ENCODE assay signal across 10 mouse cellular contexts in genomic region chr4:124682270-124682669, GRCm38 (mm10). TPM values are rescaled to one million over a fixed set of nuclear protein-coding genes. Genes with fewer than 3 reads are reported as not detected.
A peak's percentile ranks its signal among the peaks of the same experiment; 100 is the strongest.
DNase-seq lines count a peak whose midpoint lies in the region; ATAC-seq and TF ChIP-seq lines count a peak whose summit lies in the region.
"Had no signal": no experiment of that assay in that cellular context is flagged by ENCODE, and none has a peak within 500 bp of the region (broad histone marks: within the 10 kb centered on the region; RNA-seq: fewer than 3 reads in every experiment).

No protein-coding gene starts in this region.

- WGBS in midbrain, postnatal 0 days: 54% methylated on average over 7 of the region's 7 CpGs
- 53% methylated on average over 7 of the region's 7 CpGs for WGBS in midbrain, embryonic 15.5 days

- peaks cover 44% of the 10 kb centered on the region for H3K36me3 ChIP-seq in midbrain, postnatal 0 days (ENCODE audit: insufficient read depth, low read length)
- H3K36me3 ChIP-seq in midbrain, embryonic 15.5 days (replicated peaks): peaks cover 44% of the 10 kb centered on the region; the same call in 1 of the 2 replicates

- H3K9me3 ChIP-seq in midbrain, postnatal 0 days (ENCODE audit: low read length): no peaks in the 10 kb centered on the region
- H3K9me3 ChIP-seq in midbrain, embryonic 15.5 days: no peaks in the 10 kb centered on the region
- H3K9me3 ChIP-seq: liver, embryonic 13.5 days had no signal

- no peak for ATAC-seq in midbrain, postnatal 0 days (ENCODE audit: low FRiP score)
- no peak for ATAC-seq in midbrain, embryonic 15.5 days (replicated peaks)

- no peak overlapping the region for H3K4me2 ChIP-seq in midbrain, postnatal 0 days (ENCODE audit: low read depth, low read length, poor library complexity, severe bottlenecking)
- no peak overlapping the region for H3K4me2 ChIP-seq in midbrain, embryonic 15.5 days
- H3K4me2 ChIP-seq: liver, embryonic 13.5 days had no signal

- intact Hi-C loops in gastrocnemius, adult 2 months (cut with DNase I): loop anchor here (2.0 kb wide), 1 partner anchor 29 kb away; no protein-coding TSS in a partner anchor

- H3K4me1 ChIP-seq in midbrain, postnatal 0 days (ENCODE audit: insufficient read depth, low read length): no peaks in the 10 kb centered on the region
- H3K4me1 ChIP-seq in midbrain, embryonic 15.5 days: no peaks in the 10 kb centered on the region
- peaks cover 18% of the 10 kb centered on the region for H3K4me1 ChIP-seq in bone marrow macrophage, adult 2 months (ENCODE audit: control insufficient read depth, insufficient read depth, low read length)
- H3K4me1 ChIP-seq: liver, embryonic 13.5 days had no signal

- H3K27ac ChIP-seq in gastrocnemius, adult 2 months: 0 out of 2 replicates have a peak overlapping the region, but pooled peaks have one; percentile 8
- H3K27ac ChIP-seq in midbrain, postnatal 0 days (ENCODE audit: low read depth, low read length): no peak overlapping the region
- H3K27ac ChIP-seq in midbrain, embryonic 15.5 days: no peak overlapping the region
- H3K27ac ChIP-seq in bone marrow macrophage, adult 2 months (ENCODE audit: insufficient read depth, low read depth, low read length): no peak overlapping the region
- H3K27ac ChIP-seq: liver, embryonic 13.5 days had no signal

- H3K4me3 ChIP-seq in gastrocnemius, adult 2 months: no peak overlapping the region
- H3K4me3 ChIP-seq in midbrain, postnatal 0 days (ENCODE audit: low read depth, low read length): no peak overlapping the region
- no peak overlapping the region for H3K4me3 ChIP-seq in midbrain, embryonic 15.5 days
- H3K4me3 ChIP-seq in bone marrow macrophage, adult 2 months (ENCODE audit: insufficient read depth, low read length): no peak overlapping the region
- H3K4me3 ChIP-seq: liver, embryonic 13.5 days had no signal

- no peak for DNase-seq in gastrocnemius, adult 2 months
- DNase-seq in gastrocnemius, adult 18-20 months (ENCODE audit: low spot score): no peak
- DNase-seq in midbrain, postnatal 0 days (ENCODE audit: low spot score): peak; percentile 54
- peak; percentile 50 for DNase-seq in retina, postnatal 1 day
- DNase-seq in left cerebral cortex, adult 9 months (ENCODE audit: low spot score in 2 of 2): no peak
- no peak for DNase-seq in spleen, postnatal 10 days (ENCODE audit: low spot score in 2 of 2)
- DNase-seq: liver, embryonic 13.5 days had no signal

- H3K9ac ChIP-seq in midbrain, postnatal 0 days (replicated peaks; ENCODE audit: low read length, poor library complexity, severe bottlenecking): no peak overlapping the region
- no peak overlapping the region for H3K9ac ChIP-seq in midbrain, embryonic 15.5 days
- H3K9ac ChIP-seq: liver, embryonic 13.5 days had no signal

- peak; percentile 69 for TF ChIP-seq CTCF in gastrocnemius, adult 2 months (IDR thresholded peaks at IDR 0.05)
- TF ChIP-seq CTCF in midbrain, postnatal 0 days (IDR thresholded peaks at IDR 0.05): peak; percentile 73
- 0 out of 2 replicates have a peak, but pooled peaks have one; percentile 18 for TF ChIP-seq CTCF in bone marrow macrophage, adult 2 months (IDR thresholded peaks at IDR 0.05; ENCODE audit: low read depth, low read length)

- no peaks in the 10 kb centered on the region for H3K27me3 ChIP-seq in midbrain, postnatal 0 days (ENCODE audit: insufficient read depth, low read length)
- no peaks in the 10 kb centered on the region for H3K27me3 ChIP-seq in midbrain, embryonic 15.5 days (replicated peaks)
- H3K27me3 ChIP-seq: liver, embryonic 13.5 days had no signal

- TF ChIP-seq POLR2A in bone marrow macrophage, adult 2 months (IDR thresholded peaks at IDR 0.05; ENCODE audit: borderline replicate concordance, low read depth, low read length): no peak

RNA-seq across cellular contexts. Expression of gene Utp11, which starts 11.1 kb away (rescaled TPM):
- total RNA-seq in gastrocnemius, adult 2 months (2021): 10 to 100 TPM; 17.5 to 21.5 TPM
- total RNA-seq in gastrocnemius, adult 18-20 months (2021): 10 to 100 TPM; 18.4 to 22.7 TPM
- 10.3 and 10.9 TPM in 2 replicates for total RNA-seq in midbrain, postnatal 0 days (2014; rRNA removed)
- polyA plus RNA-seq in midbrain, postnatal 0 days (2015; fragmentation: Nextera tagmentation; extraction: Ambion mirVana): 30.7 and 31.7 TPM in 2 replicates
- 36.8 and 41.8 TPM in 2 replicates for polyA plus RNA-seq in midbrain, embryonic 15.5 days (2015; fragmentation: Nextera tagmentation; extraction: Ambion mirVana)
- polyA plus RNA-seq in bone marrow macrophage, adult 2 months (2012; ENCODE audit: insufficient read depth, insufficient read length, missing spikeins): 45.8 and 49.4 TPM in 2 replicates

RNA-seq across cellular contexts. Expression of gene Fhl3, which starts 18.2 kb away (rescaled TPM):
- 100 to 1,000 TPM; 151 to 515 TPM for total RNA-seq in gastrocnemius, adult 2 months (2021)
- 100 to 1,000 TPM; 271 to 315 TPM for total RNA-seq in gastrocnemius, adult 18-20 months (2021)
- 5.0 and 6.9 TPM in 2 replicates for total RNA-seq in midbrain, postnatal 0 days (2014; rRNA removed)
- polyA plus RNA-seq in midbrain, postnatal 0 days (2015; fragmentation: Nextera tagmentation; extraction: Ambion mirVana): 1.7 and 2.0 TPM in 2 replicates
- 1.6 and 2.2 TPM in 2 replicates for polyA plus RNA-seq in midbrain, embryonic 15.5 days (2015; fragmentation: Nextera tagmentation; extraction: Ambion mirVana)
- polyA plus RNA-seq in bone marrow macrophage, adult 2 months (2012; ENCODE audit: insufficient read depth, insufficient read length, missing spikeins): 149 and 167 TPM in 2 replicates

RNA-seq across cellular contexts. Expression of gene Pou3f1, which starts 25.7 kb away (rescaled TPM):
- under 1 TPM; 0.14 to 0.26 TPM for total RNA-seq in gastrocnemius, adult 2 months (2021)
- total RNA-seq in gastrocnemius, adult 18-20 months (2021): under 1 TPM; 0.31 to 0.39 TPM
- total RNA-seq in midbrain, postnatal 0 days (2014; rRNA removed): 17.7 and 19.8 TPM in 2 replicates
- polyA plus RNA-seq in midbrain, postnatal 0 days (2015; fragmentation: Nextera tagmentation; extraction: Ambion mirVana): 11.4 and 11.5 TPM in 2 replicates
- 16.8 and 22.6 TPM in 2 replicates for polyA plus RNA-seq in midbrain, embryonic 15.5 days (2015; fragmentation: Nextera tagmentation; extraction: Ambion mirVana)
- not detected in 2 replicates for polyA plus RNA-seq in bone marrow macrophage, adult 2 months (2012; ENCODE audit: insufficient read depth, insufficient read length, missing spikeins)
- total RNA-seq: monocyte, adult 5-6 weeks had no signal
- polyA plus RNA-seq: liver, embryonic 13.5 days had no signal

RNA-seq across cellular contexts. Expression of gene Sf3a3, which starts 32.3 kb away (rescaled TPM):
- total RNA-seq in gastrocnemius, adult 2 months (2021): 10 to 100 TPM; 11.1 to 14.3 TPM
- 10 to 100 TPM; 12.7 to 13.9 TPM for total RNA-seq in gastrocnemius, adult 18-20 months (2021)
- 32.8 and 34.3 TPM in 2 replicates for total RNA-seq in midbrain, postnatal 0 days (2014; rRNA removed)
- polyA plus RNA-seq in midbrain, postnatal 0 days (2015; fragmentation: Nextera tagmentation; extraction: Ambion mirVana): 73.8 and 75.9 TPM in 2 replicates
- 110 and 112 TPM in 2 replicates for polyA plus RNA-seq in midbrain, embryonic 15.5 days (2015; fragmentation: Nextera tagmentation; extraction: Ambion mirVana)
- polyA plus RNA-seq in bone marrow macrophage, adult 2 months (2012; ENCODE audit: insufficient read depth, insufficient read length, missing spikeins): 44.4 and 47.6 TPM in 2 replicates

RNA-seq across cellular contexts. Expression of gene Inpp5b, which starts 59.4 kb away (rescaled TPM):
- total RNA-seq in gastrocnemius, adult 2 months (2021): 10 to 100 TPM in 1 of 2 experiments, 1 to 10 TPM in 1; 8.9 to 10.6 TPM
- 1 to 10 TPM; 7.4 to 8.1 TPM for total RNA-seq in gastrocnemius, adult 18-20 months (2021)
- 19.0 and 20.5 TPM in 2 replicates for total RNA-seq in midbrain, postnatal 0 days (2014; rRNA removed)
- 14.3 and 16.0 TPM in 2 replicates for polyA plus RNA-seq in midbrain, postnatal 0 days (2015; fragmentation: Nextera tagmentation; extraction: Ambion mirVana)
- polyA plus RNA-seq in midbrain, embryonic 15.5 days (2015; fragmentation: Nextera tagmentation; extraction: Ambion mirVana): 22.4 and 29.1 TPM in 2 replicates
- polyA plus RNA-seq in bone marrow macrophage, adult 2 months (2012; ENCODE audit: insufficient read depth, insufficient read length, missing spikeins): 29.4 and 33.8 TPM in 2 replicates

Comparison
In these comparisons a context has a peak if more than half of its experiments do, and no peak if none do; other contexts are left out.
1. DNase-seq: peak in midbrain, postnatal 0 days (single experiment) and retina, postnatal 1 day (single experiment); none in gastrocnemius, adult 2 months (single experiment), gastrocnemius, adult 18-20 months (single experiment), left cerebral cortex, adult 9 months (0 of 2) and spleen, postnatal 10 days (0 of 2).
2. CTCF ChIP-seq: peak in every context shown above with its lines; median percentile 73 in midbrain, postnatal 0 days; 69 in gastrocnemius, adult 2 months; 18 in bone marrow macrophage, adult 2 months.
3. RNA of gene Fhl3, which starts 18.2 kb away (total RNA-seq): 151 to 515 TPM in gastrocnemius, adult 2 months and 271 to 315 TPM in gastrocnemius, adult 18-20 months; 5.0 to 6.9 TPM in midbrain, postnatal 0 days; every median in the first group is over 10 times any median in the second.
4. RNA of gene Pou3f1, which starts 25.7 kb away (total RNA-seq): 17.7 to 19.8 TPM in midbrain, postnatal 0 days; 0.31 to 0.39 TPM in gastrocnemius, adult 18-20 months and 0.14 to 0.26 TPM in gastrocnemius, adult 2 months; every median in the first group is over 10 times any median in the second.